Mouse (Mus musculus): Measurements from ENCODE around the gene Nudt2.

Nudt2 gene

GRCm38 (mm10) chr4:41522136-41522535 is 57.2 kb downstream of the Nudt2 start:
- DNase-seq (ENCODE audit: low spot score): no peak

GRCm38 (mm10) chr4:41522788-41523187 is 57.8 kb downstream of the Nudt2 start:
- peak; percentile 50 for DNase-seq (ENCODE audit: low spot score)

GRCm38 (mm10) chr4:41523839-41524238 is 58.9 kb downstream of the Nudt2 start:
- DNase-seq (ENCODE audit: low spot score): no peak

GRCm38 (mm10) chr4:41524829-41525228 is 59.9 kb downstream of the Nudt2 start:
- no peak for DNase-seq (ENCODE audit: low spot score)

GRCm38 (mm10) chr4:41526553-41526952 is 61.6 kb downstream of the Nudt2 start:
- DNase-seq (ENCODE audit: low spot score): no peak

GRCm38 (mm10) chr4:41527076-41527475 is 62.1 kb downstream of the Nudt2 start:
- DNase-seq (ENCODE audit: low spot score): no peak

GRCm38 (mm10) chr4:41527996-41528395 is 63.0 kb downstream of the Nudt2 start:
- no peak for DNase-seq (ENCODE audit: low spot score)

All from c-Kit-positive CD71-positive TER-119-positive erythroid progenitor cells, embryonic 14.5 days (primary cell).